Mouse (Mus musculus) lung, adult 2 months (tissue): Measurements from ENCODE around the gene Hist1h2bh.

ENCODE experiments used
- CTCF ChIP-seq: fragments of 200-500 bp; IDR thresholded peaks from 2 replicates; pipeline ENCODE4 v1.5.1; 2011; ENCODE audit warnings: mild to moderate bottlenecking, low read length, control low read depth; ENCODE audit not compliant: insufficient read depth
- POLR2A ChIP-seq: fragments of 200-500 bp; IDR thresholded peaks from 2 replicates; pipeline ENCODE4 v1.6.1; 2011; ENCODE audit warnings: low read depth, mild to moderate bottlenecking, control low read depth, low read length, borderline replicate concordance; ENCODE audit errors: extremely low read depth

- TF ChIP-seq POLR2A: no peak
- TF ChIP-seq CTCF: no peak
Observed at GRCm38 (mm10) chr13:23513517-23513916, 29.7 kb downstream of the Hist1h2bh start.
